Mouse (Mus musculus): Measurements from ENCODE around the gene St3gal3. TPM values are rescaled to one million over a fixed set of nuclear protein-coding genes. Genes with fewer than 3 reads are reported as not detected.

St3gal3 gene
- total and polyA plus RNA-seq, 2 experiments: 27.9 to 44.9 TPM

DNA sequence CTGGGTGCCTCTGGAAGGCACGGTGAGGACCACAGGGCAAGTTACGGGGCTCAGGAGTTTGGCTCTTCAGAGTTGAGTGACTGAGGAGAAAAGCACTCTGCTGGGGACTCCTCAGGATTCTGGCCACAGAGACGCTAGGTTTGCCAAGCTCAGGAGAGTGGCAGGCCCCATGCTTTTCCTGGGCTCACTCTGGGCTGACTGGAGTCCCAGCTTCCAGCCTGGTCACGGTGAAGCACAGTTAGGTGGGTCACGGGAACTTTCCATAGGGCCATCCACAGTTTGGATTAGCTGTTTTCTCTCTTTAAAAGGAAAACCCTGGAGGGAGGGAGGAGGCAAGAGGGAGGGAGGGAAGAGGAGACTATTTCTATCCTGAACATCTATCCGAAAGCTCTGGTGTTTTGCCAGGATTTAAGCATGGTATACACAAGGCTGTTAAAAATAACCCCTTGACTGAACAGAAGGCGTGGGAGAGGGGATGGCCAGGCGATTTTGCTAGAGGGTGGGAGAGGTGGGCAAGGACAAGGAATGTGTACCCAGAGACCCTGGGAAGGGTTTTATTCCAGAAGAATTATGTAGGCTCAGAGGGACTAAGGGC is 149.6 kb downstream of the St3gal3 start:
- no peaks in the 10 kb centered on the region for H3K27me3 ChIP-seq (ENCODE audit: control insufficient read depth, insufficient read depth, low read length)
- DNase-seq (ENCODE audit: extremely low read depth, low read depth, low spot score): no peak

DNA sequence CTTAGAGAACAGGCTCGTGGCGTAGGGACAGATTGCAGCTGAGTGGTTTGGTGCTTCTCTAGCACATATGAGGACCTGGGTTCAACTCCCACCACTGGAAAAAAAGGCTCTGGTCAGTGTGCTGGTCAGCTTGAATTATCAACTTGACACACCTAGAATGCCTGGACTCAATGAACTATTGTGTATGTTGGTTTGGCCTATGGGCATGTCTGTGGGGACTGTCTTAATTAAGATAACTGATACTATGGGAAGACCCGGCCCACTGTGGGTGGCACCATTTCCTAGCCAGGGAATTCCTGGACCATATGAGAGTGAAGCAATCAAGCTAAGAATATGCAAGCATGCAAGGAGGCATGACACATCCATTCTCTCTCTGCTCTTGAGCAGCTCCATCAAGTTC is 150.5 kb downstream of the St3gal3 start:
- Histone ChIP-seq H3K4me3 (ENCODE audit: insufficient read depth, low read depth, low read length) (no peak overlapping the region), H3K27me3 (ENCODE audit: control insufficient read depth, insufficient read depth, low read length) (no peaks in the 10 kb centered on the region), H3K9ac (ENCODE audit: low read depth, low read length) (no peak overlapping the region), H3K79me2 (ENCODE audit: control insufficient read depth, insufficient read depth, low read length) (no peaks in the 10 kb centered on the region; the same call in 1 of the 2 replicates), H3K36me3 (ENCODE audit: control insufficient read depth, insufficient read depth, low read length) (no peaks in the 10 kb centered on the region), H3K27ac (replicated peaks; ENCODE audit: insufficient read depth, low read depth, low read length) (no peak overlapping the region), H3K4me1 (ENCODE audit: control insufficient read depth, insufficient read depth, low read length) (peaks cover 37% of the 10 kb centered on the region)
- no peak for DNase-seq (ENCODE audit: extremely low read depth, low read depth, low spot score)
- 97% methylated on average over 3 of the region's 3 CpGs for WGBS
- no peak for TF ChIP-seq CTCF (IDR thresholded peaks at IDR 0.05; ENCODE audit: low read depth, low read length)
- TF ChIP-seq POLR2A (IDR thresholded peaks at IDR 0.05; ENCODE audit: extremely low read depth, insufficient read depth, low read length): no peak

More for the DNA sequence above, 149.6 kb downstream of the St3gal3 start:
- no peaks in the 10 kb centered on the region; the same call in 1 of the 2 replicates for H3K79me2 ChIP-seq (ENCODE audit: control insufficient read depth, insufficient read depth, low read length)
- peaks cover 30% of the 10 kb centered on the region for H3K4me1 ChIP-seq (ENCODE audit: control insufficient read depth, insufficient read depth, low read length)
- 94% methylated on average over 8 of the region's 8 CpGs for WGBS
- no peak overlapping the region for H3K4me3 ChIP-seq (ENCODE audit: insufficient read depth, low read depth, low read length)
- H3K36me3 ChIP-seq (ENCODE audit: control insufficient read depth, insufficient read depth, low read length): no peaks in the 10 kb centered on the region
- no peak overlapping the region for H3K9ac ChIP-seq (ENCODE audit: low read depth, low read length)
- no peak overlapping the region for H3K27ac ChIP-seq (replicated peaks; ENCODE audit: insufficient read depth, low read depth, low read length)
- TF ChIP-seq POLR2A (IDR thresholded peaks at IDR 0.05; ENCODE audit: extremely low read depth, insufficient read depth, low read length): no peak
- TF ChIP-seq CTCF (IDR thresholded peaks at IDR 0.05; ENCODE audit: low read depth, low read length): no peak

DNA sequence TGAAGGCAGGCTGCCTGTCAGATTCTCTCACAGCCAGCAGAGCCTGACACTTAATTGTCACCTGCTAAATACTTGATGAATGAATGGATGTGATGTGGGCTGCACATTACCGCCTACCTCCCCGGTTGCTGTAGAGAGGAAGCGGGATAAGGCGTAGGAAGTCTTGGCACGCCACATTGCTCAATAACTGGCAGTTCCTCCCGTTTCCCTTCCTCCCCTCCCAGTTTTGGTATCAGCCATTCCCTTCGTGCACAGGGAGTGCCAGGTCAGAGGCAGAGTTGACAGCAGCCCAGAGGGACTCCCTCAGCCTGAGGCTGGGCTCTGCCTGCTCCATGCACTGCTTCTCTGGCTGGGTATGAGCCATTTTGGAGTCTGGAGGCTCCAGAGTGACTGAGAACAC is 152.0 kb downstream of the St3gal3 start:
- WGBS: 6% methylated on average over 7 of the region's 7 CpGs
- peak overlapping the region; percentile 72 for H3K27ac ChIP-seq (replicated peaks; ENCODE audit: insufficient read depth, low read depth, low read length)
- no peak overlapping the region for H3K4me3 ChIP-seq (ENCODE audit: insufficient read depth, low read depth, low read length)
- no peaks in the 10 kb centered on the region for H3K36me3 ChIP-seq (ENCODE audit: control insufficient read depth, insufficient read depth, low read length)
- H3K27me3 ChIP-seq (ENCODE audit: control insufficient read depth, insufficient read depth, low read length): no peaks in the 10 kb centered on the region
- DNase-seq (ENCODE audit: extremely low read depth, low read depth, low spot score): peak; percentile 92
- no peaks in the 10 kb centered on the region for H3K79me2 ChIP-seq (ENCODE audit: control insufficient read depth, insufficient read depth, low read length)
- H3K4me1 ChIP-seq (ENCODE audit: control insufficient read depth, insufficient read depth, low read length): peaks cover 48% of the 10 kb centered on the region
- peak overlapping the region; percentile 36; the same call in 1 of the 2 replicates for H3K9ac ChIP-seq (ENCODE audit: low read depth, low read length)
- TF ChIP-seq POLR2A (IDR thresholded peaks at IDR 0.05; ENCODE audit: extremely low read depth, insufficient read depth, low read length) (no peak), CTCF (IDR thresholded peaks at IDR 0.05; ENCODE audit: low read depth, low read length) (no peak)

DNA sequence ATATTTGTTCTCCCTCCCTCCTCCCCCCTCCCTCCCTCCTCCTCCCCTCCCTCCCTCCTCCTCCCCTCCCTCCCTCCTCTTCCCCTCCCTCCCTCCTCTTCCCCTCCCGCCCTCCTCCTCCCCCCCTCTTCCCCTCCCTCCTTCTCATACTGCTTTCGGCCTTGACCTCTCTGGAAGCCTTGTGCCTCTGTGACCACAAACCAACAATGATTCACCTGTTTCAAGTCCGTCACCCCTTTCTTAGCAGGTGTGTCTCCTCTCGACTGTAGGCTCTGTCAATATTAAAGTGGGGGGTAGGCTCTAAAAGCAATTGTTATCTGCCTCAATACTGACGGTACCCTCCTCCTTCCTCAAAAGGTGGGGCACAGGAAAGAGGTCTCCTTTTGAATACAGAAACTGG is 153.2 kb downstream of the St3gal3 start:
- TF ChIP-seq CTCF (IDR thresholded peaks at IDR 0.05; ENCODE audit: low read depth, low read length) (no peak), POLR2A (IDR thresholded peaks at IDR 0.05; ENCODE audit: extremely low read depth, insufficient read depth, low read length) (no peak)
- Histone ChIP-seq H3K79me2 (ENCODE audit: control insufficient read depth, insufficient read depth, low read length) (0 out of 2 replicates have a peak, but pooled peaks cover 4% of the 10 kb centered on the region), H3K4me1 (ENCODE audit: control insufficient read depth, insufficient read depth, low read length) (peaks cover 60% of the 10 kb centered on the region), H3K9ac (ENCODE audit: low read depth, low read length) (no peak overlapping the region), H3K36me3 (ENCODE audit: control insufficient read depth, insufficient read depth, low read length) (no peaks in the 10 kb centered on the region), H3K27me3 (ENCODE audit: control insufficient read depth, insufficient read depth, low read length) (no peaks in the 10 kb centered on the region), H3K4me3 (ENCODE audit: insufficient read depth, low read depth, low read length) (no peak overlapping the region), H3K27ac (replicated peaks; ENCODE audit: insufficient read depth, low read depth, low read length) (no peak overlapping the region)
- DNase-seq (ENCODE audit: extremely low read depth, low read depth, low spot score): peak; percentile 31
- 45% methylated on average over 4 of the region's 5 CpGs for WGBS

DNA sequence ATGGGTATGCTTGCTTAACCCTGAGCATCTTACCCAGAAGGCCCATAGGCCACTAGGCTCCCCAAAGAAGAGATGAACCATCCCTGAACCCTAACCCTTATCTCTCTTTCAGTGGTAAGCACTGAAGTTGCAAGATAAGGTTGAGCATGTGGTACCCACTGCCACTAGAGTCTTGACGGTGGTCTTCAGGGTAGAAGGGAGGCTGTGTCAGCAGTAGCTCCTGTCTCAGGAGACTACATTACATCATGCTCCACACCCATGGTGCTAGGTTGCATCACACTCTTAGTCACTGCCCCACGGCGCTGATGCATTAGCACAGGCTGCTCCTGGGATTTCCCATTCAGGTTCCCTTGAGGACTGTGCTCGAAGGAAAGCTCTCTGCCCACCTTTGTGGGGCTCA is 154.6 kb downstream of the St3gal3 start:
- TF ChIP-seq CTCF (IDR thresholded peaks at IDR 0.05; ENCODE audit: low read depth, low read length) (no peak), POLR2A (IDR thresholded peaks at IDR 0.05; ENCODE audit: extremely low read depth, insufficient read depth, low read length) (no peak)
- peak; percentile 40 for DNase-seq (ENCODE audit: extremely low read depth, low read depth, low spot score)
- Histone ChIP-seq H3K9ac (ENCODE audit: low read depth, low read length) (no peak overlapping the region), H3K27ac (replicated peaks; ENCODE audit: insufficient read depth, low read depth, low read length) (peak overlapping the region; percentile 19), H3K36me3 (ENCODE audit: control insufficient read depth, insufficient read depth, low read length) (no peaks in the 10 kb centered on the region), H3K4me3 (ENCODE audit: insufficient read depth, low read depth, low read length) (no peak overlapping the region), H3K27me3 (ENCODE audit: control insufficient read depth, insufficient read depth, low read length) (no peaks in the 10 kb centered on the region), H3K4me1 (ENCODE audit: control insufficient read depth, insufficient read depth, low read length) (peaks cover 60% of the 10 kb centered on the region), H3K79me2 (ENCODE audit: control insufficient read depth, insufficient read depth, low read length) (peaks cover 4% of the 10 kb centered on the region; the same call in 1 of the 2 replicates)
- 45% methylated on average over 4 of the region's 4 CpGs for WGBS

DNA sequence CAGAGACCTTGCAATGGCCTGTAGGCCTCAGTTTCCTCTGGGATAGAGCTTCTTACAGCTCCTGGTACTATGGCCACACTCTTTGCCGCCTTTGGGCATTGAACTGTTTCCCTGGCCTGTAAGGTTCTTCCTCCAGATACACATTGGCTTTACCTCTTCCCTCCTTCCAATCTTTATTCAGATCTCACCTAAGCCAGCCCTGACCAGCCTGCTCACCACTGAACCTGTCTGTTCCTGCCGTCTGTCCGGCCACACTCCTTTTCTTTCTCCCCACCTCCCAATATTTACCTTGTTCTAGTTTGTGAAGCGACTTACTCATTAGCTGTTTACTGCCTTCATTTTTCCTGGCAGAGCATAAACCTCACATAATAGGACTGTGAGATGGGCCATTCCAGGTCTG is 155.5 kb downstream of the St3gal3 start:
- H3K36me3 ChIP-seq (ENCODE audit: control insufficient read depth, insufficient read depth, low read length): no peaks in the 10 kb centered on the region
- no peak for DNase-seq (ENCODE audit: extremely low read depth, low read depth, low spot score)
- 49% methylated on average over 4 of the region's 4 CpGs for WGBS
- no peak overlapping the region for H3K9ac ChIP-seq (ENCODE audit: low read depth, low read length)
- no peaks in the 10 kb centered on the region for H3K27me3 ChIP-seq (ENCODE audit: control insufficient read depth, insufficient read depth, low read length)
- peak overlapping the region; percentile 71 for H3K27ac ChIP-seq (replicated peaks; ENCODE audit: insufficient read depth, low read depth, low read length)
- no peak overlapping the region for H3K4me3 ChIP-seq (ENCODE audit: insufficient read depth, low read depth, low read length)
- H3K4me1 ChIP-seq (ENCODE audit: control insufficient read depth, insufficient read depth, low read length): peaks cover 58% of the 10 kb centered on the region
- TF ChIP-seq CTCF (IDR thresholded peaks at IDR 0.05; ENCODE audit: low read depth, low read length) (no peak), POLR2A (IDR thresholded peaks at IDR 0.05; ENCODE audit: extremely low read depth, insufficient read depth, low read length) (no peak)
- peaks cover 4% of the 10 kb centered on the region; the same call in 1 of the 2 replicates for H3K79me2 ChIP-seq (ENCODE audit: control insufficient read depth, insufficient read depth, low read length)

Data from liver, adult 2 months (tissue).